9 mouse cellular contexts compared by ENCODE assay signal in genomic region chr8:85431281-85432167, GRCm38 (mm10). TPM values are rescaled to one million over a fixed set of nuclear protein-coding genes. Genes with fewer than 3 reads are reported as not detected.
A peak's percentile ranks its signal among the peaks of the same experiment; 100 is the strongest.
DNase-seq lines count a peak whose midpoint lies in the region; ATAC-seq and TF ChIP-seq lines count a peak whose summit lies in the region.
"Had no signal": no experiment of that assay in that cellular context is flagged by ENCODE, and none has a peak within 500 bp of the region (broad histone marks: within the 10 kb centered on the region; RNA-seq: fewer than 3 reads in every experiment).

No protein-coding gene starts in this region.

- peaks cover 56% of the 10 kb centered on the region for H3K4me1 ChIP-seq in erythroblast, embryonic 14.5 days (ENCODE audit: control insufficient read depth)
- peaks cover 74% of the 10 kb centered on the region for H3K4me1 ChIP-seq in E14TG2a.4 (replicated peaks; ENCODE audit: low read depth, low read length)
- H3K4me1 ChIP-seq in forebrain, embryonic 10.5 days, result peaks cover 55% of the 10 kb centered on the region
- peaks cover 43% of the 10 kb centered on the region for H3K4me1 ChIP-seq in limb, embryonic 13.5 days

- H3K4me3 ChIP-seq in erythroblast, embryonic 14.5 days (replicated peaks), result peak overlapping the region; percentile 93
- peak overlapping the region; percentile 88 for H3K4me3 ChIP-seq in E14TG2a.4 (replicated peaks; ENCODE audit: low read length)
- peak overlapping the region; percentile 82 for H3K4me3 ChIP-seq in forebrain, embryonic 10.5 days
- peak overlapping the region; percentile 83 for H3K4me3 ChIP-seq in limb, embryonic 13.5 days

- H3K27ac ChIP-seq in forebrain, embryonic 10.5 days, result peak overlapping the region; percentile 97
- H3K27ac ChIP-seq in limb, embryonic 13.5 days, result peak overlapping the region; percentile 97; the same call in 1 of the 2 replicates

- no peak for DNase-seq in forebrain, embryonic 10.5 days (ENCODE audit: extremely low spot score, low spot score)
- peak; percentile 11 for DNase-seq in retina, postnatal 1 day
- no peak for DNase-seq in urinary bladder, postnatal 25 days (ENCODE audit: low spot score)
- no peak for DNase-seq in layer of hippocampus, postnatal 25 days (ENCODE audit: extremely low spot score in 1 of 2, low spot score in 1 of 2)

- TF ChIP-seq CTCF in E14TG2a.4 (conservative IDR thresholded peaks at IDR 0.05; ENCODE audit: low read length), result no peak

- peak overlapping the region; percentile 64 for H3K4me2 ChIP-seq in limb, embryonic 13.5 days (replicated peaks)

- no peaks in the 10 kb centered on the region for H3K36me3 ChIP-seq in erythroblast, embryonic 14.5 days (ENCODE audit: control insufficient read depth)
- peaks cover 10% of the 10 kb centered on the region for H3K36me3 ChIP-seq in E14TG2a.4 (ENCODE audit: insufficient read depth, low read length)
- no peaks in the 10 kb centered on the region for H3K36me3 ChIP-seq in forebrain, embryonic 10.5 days (replicated peaks)
- H3K36me3 ChIP-seq in limb, embryonic 13.5 days, result no peaks in the 10 kb centered on the region

- ATAC-seq in erythroblast, adult 5-6 weeks (replicated peaks; ENCODE audit: low FRiP score, poor library complexity, severe bottlenecking), result no peak
- no peak for ATAC-seq in limb, embryonic 13.5 days (ENCODE audit: low FRiP score, low read depth)

- H3K9me3 ChIP-seq in erythroblast, embryonic 14.5 days (ENCODE audit: control insufficient read depth, low read length), result no peaks in the 10 kb centered on the region
- no peaks in the 10 kb centered on the region for H3K9me3 ChIP-seq in E14TG2a.4 (ENCODE audit: low read length)
- no peaks in the 10 kb centered on the region for H3K9me3 ChIP-seq in forebrain, embryonic 10.5 days
- H3K9me3 ChIP-seq in limb, embryonic 13.5 days, result no peaks in the 10 kb centered on the region

- 27% methylated on average over 10 of the region's 10 CpGs for WGBS in forebrain, embryonic 10.5 days
- 7% methylated on average over 10 of the region's 10 CpGs for WGBS in limb, embryonic 13.5 days

- H3K27me3 ChIP-seq in erythroblast, embryonic 14.5 days (ENCODE audit: control insufficient read depth), result no peaks in the 10 kb centered on the region
- H3K27me3 ChIP-seq in E14TG2a.4 (ENCODE audit: insufficient read depth, low read length), result no peaks in the 10 kb centered on the region
- peaks cover 9% of the 10 kb centered on the region for H3K27me3 ChIP-seq in forebrain, embryonic 10.5 days (ENCODE audit: poor library complexity, severe bottlenecking)
- H3K27me3 ChIP-seq in limb, embryonic 13.5 days, result no peaks in the 10 kb centered on the region
- H3K27me3 ChIP-seq: Patski had no signal

- H3K9ac ChIP-seq in limb, embryonic 13.5 days, result peak overlapping the region; percentile 87

RNA-seq across cellular contexts. Expression of gene 4921524J17Rik, which starts 1.1 kb away (rescaled TPM):
- polyA plus RNA-seq in erythroblast, embryonic 14.5 days (2012), result 2.1 and 2.7 TPM in 2 replicates
- total RNA-seq in erythroblast, adult 5-6 weeks (2015; ENCODE audit: low replicate concordance), result 9.4 and 22.5 TPM in 2 replicates
- 8.3 and 15.9 TPM in 2 replicates for total RNA-seq in erythroblast, adult 5-6 weeks (2017; ENCODE audit: low replicate concordance)
- polyA plus RNA-seq in forebrain, embryonic 10.5 days (2016; fragmentation: Nextera tagmentation; extraction: Ambion mirVana), result 37.6 and 38.8 TPM in 2 replicates
- 52.1 and 55.4 TPM in 2 replicates for polyA plus RNA-seq in limb, embryonic 13.5 days (2015; fragmentation: Nextera tagmentation; extraction: Ambion mirVana)
- 10 to 100 TPM; 17.3 to 19.8 TPM for total RNA-seq in layer of hippocampus, postnatal 25 days (2021)

RNA-seq across cellular contexts. Expression of gene Mylk3, which starts 45.4 kb away (rescaled TPM):
- 8.6 and 10.8 TPM in 2 replicates for polyA plus RNA-seq in erythroblast, embryonic 14.5 days (2012)
- 48.0 and 94.9 TPM in 2 replicates for total RNA-seq in erythroblast, adult 5-6 weeks (2015; ENCODE audit: low replicate concordance)
- total RNA-seq in erythroblast, adult 5-6 weeks (2017; ENCODE audit: low replicate concordance), result 229 and 257 TPM in 2 replicates
- polyA plus RNA-seq in forebrain, embryonic 10.5 days (2016; fragmentation: Nextera tagmentation; extraction: Ambion mirVana), result 0.58 and 0.63 TPM in 2 replicates
- polyA plus RNA-seq in limb, embryonic 13.5 days (2015; fragmentation: Nextera tagmentation; extraction: Ambion mirVana), result 1.6 TPM in 2 replicates
- 1 to 10 TPM; 2.2 to 2.4 TPM for total RNA-seq in layer of hippocampus, postnatal 25 days (2021)
- polyA plus RNA-seq: Patski had no signal

Comparison
In these comparisons a context has a peak if more than half of its experiments do, and no peak if none do; other contexts are left out.
1. RNA of gene 4921524J17Rik, which starts 1.1 kb away (polyA plus RNA-seq): 52.1 to 55.4 TPM in limb, embryonic 13.5 days and 37.6 to 38.8 TPM in forebrain, embryonic 10.5 days; 2.1 to 2.7 TPM in erythroblast, embryonic 14.5 days; every median in the first group is over 10 times any median in the second.
2. Peak in every context shown above with its lines, with median percentiles within 50 percentile points of each other: H3K4me3 ChIP-seq.